Mouse (Mus musculus) midbrain, embryonic 14.5 days (tissue): ENCODE measurements around the gene Acot1. TPM values are rescaled to one million over a fixed set of nuclear protein-coding genes. Genes with fewer than 3 reads are reported as not detected.
A peak's percentile ranks its signal among the peaks of the same experiment; 100 is the strongest.
"Not testable (repeated sequence)": the region's sequence is repeated elsewhere in the genome, so short reads cannot be mapped to it uniquely, and the experiment has no call there.

ENCODE experiments used
- ATAC-seq: fragments of 200-750 bp; cut with Nextera tagmentation; 2 replicates; pipeline ENCODE4 v1.8.0; 2017; ENCODE audit warnings: moderate number of reproducible peaks, moderate library complexity; ENCODE audit not compliant: low FRiP score, low TSS enrichment
- DNase-seq: peaks from one replicate; pipeline ENCODE4 v3.0.0-alpha.2; 2015
- H3K27ac ChIP-seq: fragments of 300-500 bp; sonication (generic); replicated peaks from 2 replicates; pipeline ENCODE4 v1.5.1; 2014; ENCODE audit warnings: mild to moderate bottlenecking, low read depth, low read length, moderate library complexity
- H3K27me3 ChIP-seq: fragments of 300-500 bp; sonication (generic); 2 replicates; pipeline ENCODE4 v1.6.1; 2014; ENCODE audit warnings: low read length, control low read depth, mixed read lengths; ENCODE audit not compliant: control insufficient read depth, insufficient read depth
- H3K36me3 ChIP-seq: fragments of 300-500 bp; sonication (generic); 2 replicates; pipeline ENCODE4 v1.6.1; 2014; ENCODE audit warnings: low read length, control low read depth; ENCODE audit not compliant: control insufficient read depth, insufficient read depth
- H3K4me1 ChIP-seq: fragments of 300-500 bp; sonication (generic); 2 replicates; pipeline ENCODE4 v1.6.1; 2014; ENCODE audit warnings: mild to moderate bottlenecking, antibody characterized with exemption, low read length, control low read depth; ENCODE audit not compliant: control insufficient read depth, insufficient read depth
- H3K4me2 ChIP-seq: fragments of 300-500 bp; sonication (generic); 2 replicates; pipeline ENCODE4 v1.6.1; 2014; ENCODE audit warnings: mild to moderate bottlenecking, low read length, moderate library complexity
- H3K4me3 ChIP-seq: fragments of 300-500 bp; sonication (generic); replicated peaks from 2 replicates; pipeline ENCODE4 v1.5.1; 2014; ENCODE audit warnings: low read depth, low read length
- H3K9ac ChIP-seq: fragments of 300-500 bp; sonication (generic); replicated peaks from 2 replicates; pipeline ENCODE4 v1.6.1; 2014; ENCODE audit warnings: mild to moderate bottlenecking, low read length, moderate library complexity
- H3K9me3 ChIP-seq: fragments of 300-500 bp; sonication (generic); 2 replicates; pipeline ENCODE4 v1.6.1; 2016; ENCODE audit warnings: low read length, control low read depth, mixed read lengths; ENCODE audit not compliant: control insufficient read depth
- WGBS: fragments of 180-500 bp; shearing (Covaris S2); extraction: QIAGEN DNeasy Blood & Tissue Kit; methylation state at CpG from one replicate; pipeline ENCODE4 v1.1.7; 2014; 5-methylcytosine and 5-hydroxymethylcytosine counted together
- polyA plus RNA-seq: library from polyadenylated mRNA; unstranded; fragments of >200 nt; fragmentation: Nextera tagmentation; extraction: Ambion mirVana; gene quantifications from 2 replicates; pipeline ENCODE4 v1.2.1, GENCODE M21; 2014

Acot1 gene
- polyA plus RNA-seq, 1 experiment from 2014 or later, result 98.3 TPM

DNA sequence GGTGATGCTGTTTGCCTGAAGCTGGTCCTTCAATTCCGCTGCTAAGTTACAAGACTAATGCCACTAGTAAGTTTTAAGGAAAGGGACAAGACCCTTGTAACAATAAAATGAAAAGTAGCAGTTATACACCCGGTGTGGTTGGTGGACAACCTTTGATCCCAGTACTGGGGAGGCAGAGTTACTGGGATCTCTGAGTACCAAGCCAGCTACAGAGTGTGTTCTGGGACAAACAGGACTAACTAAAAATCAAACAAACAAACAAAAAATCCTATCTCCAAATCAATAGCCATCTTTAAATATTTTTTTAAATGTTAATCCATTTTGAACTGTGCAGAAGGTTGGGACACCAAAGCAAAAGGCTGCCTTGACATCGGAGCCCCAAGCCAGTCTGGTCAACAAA is 911 bp downstream of the Acot1 start:
- no peaks in the 10 kb centered on the region; the same call in 1 of the 2 replicates for H3K36me3 ChIP-seq
- WGBS, result 66% methylated on average over 3 of the region's 3 CpGs
- peak overlapping the region; percentile 56 for H3K4me2 ChIP-seq
- ATAC-seq (no peak), DNase-seq (no peak)
- peaks cover 17% of the 10 kb centered on the region for H3K4me1 ChIP-seq
- H3K27ac ChIP-seq, result peak overlapping the region; percentile 53; the same call in 1 of the 2 replicates
- no peaks in the 10 kb centered on the region for H3K27me3 ChIP-seq
- no peak overlapping the region for H3K9ac ChIP-seq
- no peaks in the 10 kb centered on the region for H3K9me3 ChIP-seq
- H3K4me3 ChIP-seq, result peak overlapping the region; percentile 43

GRCm38 (mm10) chr12:84011251-84012040 is 2.2 kb downstream of the Acot1 start:
- Histone ChIP-seq H3K4me3 (0 out of 2 replicates have a peak overlapping the region, but pooled peaks have one; percentile 8), H3K4me1 (peaks cover 17% of the 10 kb centered on the region), H3K4me2 (peak overlapping the region; percentile 56), H3K27ac (peak overlapping the region; percentile 62), H3K9ac (peak overlapping the region; percentile 34; the same call in 1 of the 2 replicates), H3K36me3 (peaks cover 4% of the 10 kb centered on the region; the same call in 1 of the 2 replicates), H3K9me3 (no peaks in the 10 kb centered on the region), H3K27me3 (no peaks in the 10 kb centered on the region)
- DNase-seq (peak; percentile 91), ATAC-seq (peak; percentile 67; the same call in 1 of the 2 replicates)
- 12% methylated on average over 12 of the region's 12 CpGs for WGBS

DNA sequence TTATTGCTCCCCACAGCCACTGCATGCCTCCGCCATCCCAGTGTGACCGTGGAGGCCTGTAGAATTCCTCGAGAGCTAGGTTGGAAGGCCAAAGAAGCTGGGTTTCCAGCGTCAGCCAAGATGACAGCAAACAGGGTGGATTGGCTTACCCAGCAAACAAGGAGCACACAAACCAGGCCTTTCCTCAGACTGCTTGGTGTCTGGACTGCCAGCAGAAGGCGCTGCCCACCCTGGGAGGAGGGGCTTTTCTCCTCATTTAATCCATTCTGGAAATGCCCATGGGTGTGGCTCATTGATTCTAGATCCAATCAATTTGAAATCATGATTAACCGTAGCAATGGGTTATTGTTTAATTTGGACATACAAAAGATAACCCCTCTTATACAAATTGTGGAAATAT is 3.8 kb downstream of the Acot1 start:
- WGBS, result 54% methylated on average over 6 of the region's 6 CpGs
- Histone ChIP-seq H3K4me3 (no peak overlapping the region), H3K4me1 (peaks cover 17% of the 10 kb centered on the region), H3K9ac (no peak overlapping the region), H3K27ac (peak overlapping the region; percentile 46; the same call in 1 of the 2 replicates), H3K27me3 (no peaks in the 10 kb centered on the region), H3K9me3 (no peaks in the 10 kb centered on the region), H3K4me2 (peak overlapping the region; percentile 56; the same call in 1 of the 2 replicates), H3K36me3 (peaks cover 4% of the 10 kb centered on the region; the same call in 1 of the 2 replicates)
- ATAC-seq (no peak), DNase-seq (peak; percentile 39)

DNA sequence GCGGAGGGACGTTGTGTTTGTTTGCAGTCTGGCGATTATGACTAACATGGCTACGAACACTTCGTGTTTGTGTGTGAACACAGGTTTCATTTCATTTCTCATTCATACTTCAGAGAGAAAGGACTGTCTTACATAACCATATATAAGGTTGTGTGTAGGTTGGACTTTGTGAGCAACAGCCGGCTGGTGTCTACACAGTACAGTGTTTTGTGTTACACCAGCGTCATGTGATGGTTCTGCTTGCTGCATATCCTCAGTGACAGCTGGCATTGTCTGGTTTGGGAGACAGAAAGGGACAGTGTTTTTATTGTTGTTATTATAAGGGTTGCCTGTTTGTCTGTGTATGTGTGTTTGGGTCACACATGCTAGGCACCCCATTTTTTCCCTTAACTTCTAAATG is 4.4 kb downstream of the Acot1 start:
- Histone ChIP-seq H3K9me3 (no peaks in the 10 kb centered on the region), H3K9ac (no peak overlapping the region), H3K27me3 (no peaks in the 10 kb centered on the region), H3K36me3 (peaks cover 4% of the 10 kb centered on the region; the same call in 1 of the 2 replicates), H3K4me3 (no peak overlapping the region), H3K27ac (no peak overlapping the region), H3K4me2 (no peak overlapping the region), H3K4me1 (peaks cover 17% of the 10 kb centered on the region)
- no peak for ATAC-seq
- whole genome bisulfite sequencing, result 93% methylated on average over 7 of the region's 7 CpGs
- DNase-seq, result no peak

DNA sequence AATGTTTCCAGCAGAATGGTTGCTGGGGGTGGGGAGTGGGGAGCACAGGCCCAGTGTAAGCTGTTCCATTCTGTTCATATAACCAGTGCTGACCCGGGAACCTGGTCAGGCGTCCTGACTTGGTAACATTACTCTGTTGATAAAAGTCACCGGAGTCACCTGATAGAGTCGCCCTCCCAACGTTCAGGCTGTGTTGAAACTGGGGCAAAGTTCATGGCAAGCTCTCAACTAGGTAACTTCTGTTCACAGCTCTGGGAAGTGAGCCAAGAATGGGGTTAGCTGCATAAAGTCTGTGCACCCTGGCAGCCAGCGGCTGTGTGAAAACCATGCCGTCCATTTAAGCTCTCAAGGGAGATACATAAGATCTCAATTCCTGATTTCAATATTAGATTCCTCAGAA is 11.2 kb downstream of the Acot1 start:
- not testable (repeated sequence) for H3K4me3 ChIP-seq, H3K36me3 ChIP-seq, H3K4me2 ChIP-seq, H3K4me1 ChIP-seq, ATAC-seq, H3K27ac ChIP-seq, H3K9ac ChIP-seq, H3K27me3 ChIP-seq, H3K9me3 ChIP-seq
- WGBS, result 59% methylated on average over 7 of the region's 7 CpGs
- peak; percentile 62 for DNase-seq

GRCm38 (mm10) chr12:84022266-84022665 is 13.0 kb downstream of the Acot1 start:
- not testable (repeated sequence) for H3K27me3 ChIP-seq, ATAC-seq, DNase-seq, H3K9me3 ChIP-seq, H3K36me3 ChIP-seq, H3K4me3 ChIP-seq, H3K4me2 ChIP-seq, H3K4me1 ChIP-seq, H3K9ac ChIP-seq, H3K27ac ChIP-seq
- 95% methylated on average over 4 of the region's 4 CpGs for WGBS

DNA sequence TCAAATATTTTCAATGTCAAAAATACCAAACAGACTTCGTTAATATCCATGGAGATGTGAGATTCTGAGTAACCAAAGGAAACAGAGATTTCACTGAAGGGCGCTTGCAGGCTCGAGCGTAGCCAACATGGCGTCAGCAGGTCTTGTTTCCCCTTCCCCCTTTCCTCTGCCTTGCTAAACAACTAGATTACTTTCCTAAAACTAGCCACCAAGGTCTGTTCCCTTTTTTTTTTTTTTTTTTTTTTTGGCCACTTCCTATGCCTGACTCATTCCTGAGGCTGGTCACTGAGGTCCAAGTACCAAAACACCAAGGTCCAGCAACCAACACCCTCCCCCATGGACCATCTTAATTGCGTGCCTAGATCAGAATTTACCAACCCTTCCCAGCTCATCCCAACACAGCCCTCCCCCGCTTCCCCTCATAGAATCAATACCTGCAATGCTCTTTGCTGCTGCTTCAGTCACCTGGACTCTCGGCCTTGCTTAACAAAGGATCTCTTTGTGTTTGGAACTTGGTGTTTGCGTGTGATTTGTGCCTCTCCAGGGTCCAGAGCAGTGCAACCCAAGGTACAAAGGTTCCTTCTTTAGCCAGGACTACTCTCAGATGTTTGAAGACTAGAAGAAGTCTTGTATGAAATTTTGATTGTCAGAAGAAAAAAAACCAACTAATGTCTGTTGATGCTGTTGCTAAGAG is 13.9 kb downstream of the Acot1 start:
- no peak overlapping the region for H3K27ac ChIP-seq
- H3K4me2 ChIP-seq, result no peak overlapping the region
- no peak overlapping the region for H3K9ac ChIP-seq
- 87% methylated on average over 9 of the region's 9 CpGs for WGBS
- H3K4me3 ChIP-seq, result no peak overlapping the region
- no peaks in the 10 kb centered on the region for H3K27me3 ChIP-seq
- DNase-seq (no peak), ATAC-seq (no peak)
- H3K9me3 ChIP-seq, result no peaks in the 10 kb centered on the region
- no peaks in the 10 kb centered on the region for H3K4me1 ChIP-seq
- no peaks in the 10 kb centered on the region for H3K36me3 ChIP-seq

GRCm38 (mm10) chr12:84025888-84026287 is 16.6 kb downstream of the Acot1 start:
- Histone ChIP-seq H3K4me1 (no peaks in the 10 kb centered on the region), H3K27ac (no peak overlapping the region), H3K9me3 (no peaks in the 10 kb centered on the region), H3K4me2 (no peak overlapping the region), H3K27me3 (no peaks in the 10 kb centered on the region), H3K9ac (no peak overlapping the region), H3K36me3 (no peaks in the 10 kb centered on the region), H3K4me3 (no peak overlapping the region)
- 80% methylated on average over 7 of the region's 7 CpGs for WGBS
- no peak for ATAC-seq
- DNase-seq, result no peak
